Mouse (Mus musculus): ENCODE data around the gene Lrrc8c.

- TF ChIP-seq CTCF (IDR thresholded peaks at IDR 0.05; ENCODE audit: low read depth) (no peak), EP300 (IDR thresholded peaks at IDR 0.05; ENCODE audit: low read depth) (no peak)
Observed at GRCm38 (mm10) chr5:105545126-105545525, 25.9 kb downstream of the Lrrc8c start.

Measured in liver, embryonic 14.5 days (tissue).